Mouse (Mus musculus) right cerebral cortex, postnatal 25 days (tissue): Measurements from ENCODE around the gene Ms4a1.
"Not testable (repeated sequence)": the region's sequence is repeated elsewhere in the genome, so short reads cannot be mapped to it uniquely, and the experiment has no call there.

ENCODE experiments used
- DNase-seq: peaks from one replicate; pipeline ENCODE4 v3.0.0; 2022

Gene Ms4a1

GRCm38 (mm10) chr19:11266052-11266845 lies at the start of gene Ms4a1:
TSS of gene Ms4a1 (minus strand) at chr19:11266241.
- DNase-seq: no peak

- no peak for DNase-seq
These were observed 48.3 kb upstream of the Ms4a1 start, which contains the start of gene Ms4a14 for GRCm38 (mm10) chr19:11314354-11314753. TSS of gene Ms4a14 (minus strand) at chr19:11314454.

- DNase-seq: no peak
These were observed 42.8 kb upstream of the Ms4a1 start for GRCm38 (mm10) chr19:11308888-11309287.

GRCm38 (mm10) chr19:11299529-11299928 lies 33.5 kb upstream of the Ms4a1 start:
- DNase-seq: not testable (repeated sequence)

GRCm38 (mm10) chr19:11298939-11299338 lies 32.9 kb upstream of the Ms4a1 start:
- no peak for DNase-seq

GRCm38 (mm10) chr19:11293616-11294015 lies 27.6 kb upstream of the Ms4a1 start:
- not testable (repeated sequence) for DNase-seq

GRCm38 (mm10) chr19:11292990-11293389 lies 26.9 kb upstream of the Ms4a1 start:
- DNase-seq: no peak

- no peak for DNase-seq
These were observed 17.7 kb upstream of the Ms4a1 start, which contains the start of gene Ms4a5 for GRCm38 (mm10) chr19:11283773-11284172. TSS of gene Ms4a5 (minus strand) at chr19:11283873.

- DNase-seq: no peak
These were observed 14.2 kb upstream of the Ms4a1 start for GRCm38 (mm10) chr19:11280223-11280622.

- no peak for DNase-seq
These were observed 10.4 kb upstream of the Ms4a1 start for GRCm38 (mm10) chr19:11276431-11276830.

GRCm38 (mm10) chr19:11266956-11267355 lies 915 bp upstream of the Ms4a1 start:
- no peak for DNase-seq

GRCm38 (mm10) chr19:11264602-11265185 lies 1.3 kb downstream of the Ms4a1 start:
- DNase-seq: no peak

- DNase-seq: no peak
These were observed 2.5 kb downstream of the Ms4a1 start for GRCm38 (mm10) chr19:11263549-11263948.

GRCm38 (mm10) chr19:11262932-11263331 lies 3.1 kb downstream of the Ms4a1 start:
- DNase-seq: not testable (repeated sequence)

- no peak for DNase-seq
These were observed 4.5 kb downstream of the Ms4a1 start for GRCm38 (mm10) chr19:11261522-11261921.

- DNase-seq: no peak
These were observed 21.8 kb downstream of the Ms4a1 start for GRCm38 (mm10) chr19:11244230-11244629.

GRCm38 (mm10) chr19:11242560-11242959 lies 23.5 kb downstream of the Ms4a1 start:
- no peak for DNase-seq

- no peak for DNase-seq
These were observed 30.2 kb downstream of the Ms4a1 start for GRCm38 (mm10) chr19:11235820-11236219.

- no peak for DNase-seq
These were observed 30.9 kb downstream of the Ms4a1 start for GRCm38 (mm10) chr19:11234921-11235735.

- no peak for DNase-seq
These were observed 31.8 kb downstream of the Ms4a1 start for GRCm38 (mm10) chr19:11234244-11234643.

GRCm38 (mm10) chr19:11232348-11232747 lies 33.7 kb downstream of the Ms4a1 start, which contains the start of gene Ms4a12:
TSS of gene Ms4a12 (minus strand) at chr19:11232448.
- DNase-seq: no peak
